Mouse (Mus musculus): ENCODE data around the gene She. TPM values are rescaled to one million over a fixed set of nuclear protein-coding genes. Genes with fewer than 3 reads are reported as not detected.

She gene
- total RNA-seq, 2 experiments from 2014 or later: 2.9 to 4.0 TPM

- intact Hi-C loops (cut with DNase I): no loop called here
- no peak for DNase-seq (ENCODE audit: low spot score in 2 of 2)
Measured at GRCm38 (mm10) chr3:89812166-89812565, 19.0 kb upstream of the She start.

GRCm38 (mm10) chr3:89814051-89814450 lies 17.1 kb upstream of the She start:
- intact Hi-C loops (cut with DNase I): no loop called here
- no peak for DNase-seq (ENCODE audit: low spot score in 2 of 2)

GRCm38 (mm10) chr3:89817056-89817455 lies 14.1 kb upstream of the She start:
- DNase-seq (ENCODE audit: low spot score in 2 of 2): no peak
- intact Hi-C loops (cut with DNase I): loop anchor here (5.0 kb wide), 1 partner anchor 40 kb away; no protein-coding TSS in a partner anchor

- intact Hi-C loops (cut with DNase I): loop anchor here (5.0 kb wide), 1 partner anchor 39 kb away; no protein-coding TSS in a partner anchor
- no peak for DNase-seq (ENCODE audit: low spot score in 2 of 2)
Measured at GRCm38 (mm10) chr3:89818605-89819004, 12.6 kb upstream of the She start.

- DNase-seq (ENCODE audit: low spot score in 2 of 2): no peak
- intact Hi-C loops (cut with DNase I): loop anchor here (5.0 kb wide), 1 partner anchor 37 kb away; no protein-coding TSS in a partner anchor
Measured at GRCm38 (mm10) chr3:89819897-89820296, 11.3 kb upstream of the She start.

GRCm38 (mm10) chr3:89820311-89821095 lies 10.7 kb upstream of the She start:
- no peak for DNase-seq (ENCODE audit: low spot score in 2 of 2)
- intact Hi-C loops (cut with DNase I): no loop called here

GRCm38 (mm10) chr3:89821096-89821513 lies 10.1 kb upstream of the She start:
- no peak for DNase-seq (ENCODE audit: low spot score in 2 of 2)
- intact Hi-C loops (cut with DNase I): no loop called here

GRCm38 (mm10) chr3:89821548-89822480 lies 9.4 kb upstream of the She start:
- no peak for DNase-seq (ENCODE audit: low spot score in 2 of 2)
- intact Hi-C loops (cut with DNase I): no loop called here

GRCm38 (mm10) chr3:89823594-89823993 lies 7.6 kb upstream of the She start:
- intact Hi-C loops (cut with DNase I): no loop called here
- no peak for DNase-seq (ENCODE audit: low spot score in 2 of 2)

- intact Hi-C loops (cut with DNase I): no loop called here
- DNase-seq (ENCODE audit: low spot score in 2 of 2): no peak
Measured at GRCm38 (mm10) chr3:89826295-89826694, 4.9 kb upstream of the She start.

- intact Hi-C loops (cut with DNase I): no loop called here
Measured at GRCm38 (mm10) chr3:89835362-89835761, 4.2 kb downstream of the She start.

GRCm38 (mm10) chr3:89842258-89842657 lies 11.1 kb downstream of the She start:
- intact Hi-C loops (cut with DNase I): no loop called here

More at GRCm38 (mm10) chr3:89835362-89835761, 4.2 kb downstream of the She start:
- no peak for DNase-seq (ENCODE audit: low spot score in 2 of 2)

GRCm38 (mm10) chr3:89843148-89843547 lies 12.0 kb downstream of the She start:
- no peak for DNase-seq (ENCODE audit: low spot score in 2 of 2)
- intact Hi-C loops (cut with DNase I): no loop called here

More at GRCm38 (mm10) chr3:89842258-89842657, 11.1 kb downstream of the She start:
- no peak for DNase-seq (ENCODE audit: low spot score in 2 of 2)

GRCm38 (mm10) chr3:89845814-89846213 lies 14.6 kb downstream of the She start:
- no peak for DNase-seq (ENCODE audit: low spot score in 2 of 2)
- intact Hi-C loops (cut with DNase I): no loop called here

- no peak for DNase-seq (ENCODE audit: low spot score in 2 of 2)
- intact Hi-C loops (cut with DNase I): no loop called here
Measured at GRCm38 (mm10) chr3:89847126-89847525, 16.0 kb downstream of the She start.

GRCm38 (mm10) chr3:89847596-89847995 lies 16.4 kb downstream of the She start:
- DNase-seq (ENCODE audit: low spot score in 2 of 2): no peak
- intact Hi-C loops (cut with DNase I): no loop called here

GRCm38 (mm10) chr3:89848083-89848482 lies 16.9 kb downstream of the She start:
- no peak for DNase-seq (ENCODE audit: low spot score in 2 of 2)
- intact Hi-C loops (cut with DNase I): no loop called here

GRCm38 (mm10) chr3:89853752-89854151 lies 22.6 kb downstream of the She start:
- intact Hi-C loops (cut with DNase I): no loop called here
- no peak for DNase-seq (ENCODE audit: low spot score in 2 of 2)

- intact Hi-C loops (cut with DNase I): loop anchor here (5.0 kb wide), 3 partner anchors 40 to 540 kb away; no protein-coding TSS in a partner anchor
Measured at GRCm38 (mm10) chr3:89857353-89857752, 26.2 kb downstream of the She start.

GRCm38 (mm10) chr3:89858123-89858522 lies 27.0 kb downstream of the She start:
- no peak for DNase-seq (ENCODE audit: low spot score in 2 of 2)
- intact Hi-C loops (cut with DNase I): loop anchor here (2.0 to 5.0 kb wide), 4 partner anchors 41 to 541 kb away; no protein-coding TSS in a partner anchor

More at GRCm38 (mm10) chr3:89857353-89857752, 26.2 kb downstream of the She start:
- DNase-seq (ENCODE audit: low spot score in 2 of 2): no peak

All from left cerebral cortex, postnatal 36 days (tissue).